Mouse (Mus musculus) stomach, embryonic 16.5 days (tissue): ENCODE results near the gene Plk4. TPM values are rescaled to one million over a fixed set of nuclear protein-coding genes. Genes with fewer than 3 reads are reported as not detected.

ENCODE experiments used
- ATAC-seq: fragments of 200-750 bp; cut with Nextera tagmentation; 2 replicates; pipeline ENCODE4 v1.8.0; 2017; ENCODE audit warnings: moderate number of reproducible peaks, moderate TSS enrichment; ENCODE audit not compliant: insufficient read depth, low FRiP score
- H3K27ac ChIP-seq: fragments of 300-500 bp; sonication (generic); 2 replicates; pipeline ENCODE4 v1.5.1; 2014; ENCODE audit warnings: low read length
- H3K27me3 ChIP-seq: fragments of 300-500 bp; sonication (generic); 2 replicates; pipeline ENCODE4 v1.6.1; 2014; ENCODE audit warnings: low read length, control low read depth, mixed read lengths; ENCODE audit not compliant: control insufficient read depth, insufficient read depth
- H3K36me3 ChIP-seq: fragments of 300-500 bp; sonication (generic); 2 replicates; pipeline ENCODE4 v1.6.1; 2014; ENCODE audit warnings: low read length; ENCODE audit not compliant: control insufficient read depth, insufficient read depth
- H3K4me1 ChIP-seq: fragments of 300-500 bp; sonication (generic); 2 replicates; pipeline ENCODE4 v1.6.1; 2014; ENCODE audit warnings: low read length, control low read depth, mixed read lengths; ENCODE audit not compliant: control insufficient read depth, insufficient read depth
- H3K4me2 ChIP-seq: fragments of 300-500 bp; sonication (generic); 2 replicates; pipeline ENCODE4 v1.6.1; 2014; ENCODE audit warnings: low read depth, low read length, mixed read lengths
- H3K4me3 ChIP-seq: fragments of 300-500 bp; sonication (generic); replicated peaks from 2 replicates; pipeline ENCODE4 v1.5.1; 2014; ENCODE audit warnings: mild to moderate bottlenecking, low read length
- H3K9ac ChIP-seq: fragments of 300-500 bp; sonication (generic); 2 replicates; pipeline ENCODE4 v1.6.1; 2014; ENCODE audit warnings: low read length
- H3K9me3 ChIP-seq: fragments of 300-500 bp; sonication (generic); replicated peaks from 2 replicates; pipeline ENCODE4 v1.6.1; 2016; ENCODE audit warnings: low read length, control low read depth; ENCODE audit not compliant: control insufficient read depth
- WGBS: fragments of 180-500 bp; shearing (Covaris S2); extraction: QIAGEN DNeasy Blood & Tissue Kit; methylation state at CpG from one replicate; pipeline ENCODE4 v1.1.7; 2014; 5-methylcytosine and 5-hydroxymethylcytosine counted together
- polyA plus RNA-seq: library from polyadenylated mRNA; unstranded; fragments of >200 nt; fragmentation: Nextera tagmentation; extraction: Ambion mirVana; gene quantifications from 2 replicates; pipeline ENCODE4 v1.2.1, GENCODE M21; 2015

Plk4 gene
- polyA plus RNA-seq: 33.1 and 35.9 TPM in 2 replicates

DNA sequence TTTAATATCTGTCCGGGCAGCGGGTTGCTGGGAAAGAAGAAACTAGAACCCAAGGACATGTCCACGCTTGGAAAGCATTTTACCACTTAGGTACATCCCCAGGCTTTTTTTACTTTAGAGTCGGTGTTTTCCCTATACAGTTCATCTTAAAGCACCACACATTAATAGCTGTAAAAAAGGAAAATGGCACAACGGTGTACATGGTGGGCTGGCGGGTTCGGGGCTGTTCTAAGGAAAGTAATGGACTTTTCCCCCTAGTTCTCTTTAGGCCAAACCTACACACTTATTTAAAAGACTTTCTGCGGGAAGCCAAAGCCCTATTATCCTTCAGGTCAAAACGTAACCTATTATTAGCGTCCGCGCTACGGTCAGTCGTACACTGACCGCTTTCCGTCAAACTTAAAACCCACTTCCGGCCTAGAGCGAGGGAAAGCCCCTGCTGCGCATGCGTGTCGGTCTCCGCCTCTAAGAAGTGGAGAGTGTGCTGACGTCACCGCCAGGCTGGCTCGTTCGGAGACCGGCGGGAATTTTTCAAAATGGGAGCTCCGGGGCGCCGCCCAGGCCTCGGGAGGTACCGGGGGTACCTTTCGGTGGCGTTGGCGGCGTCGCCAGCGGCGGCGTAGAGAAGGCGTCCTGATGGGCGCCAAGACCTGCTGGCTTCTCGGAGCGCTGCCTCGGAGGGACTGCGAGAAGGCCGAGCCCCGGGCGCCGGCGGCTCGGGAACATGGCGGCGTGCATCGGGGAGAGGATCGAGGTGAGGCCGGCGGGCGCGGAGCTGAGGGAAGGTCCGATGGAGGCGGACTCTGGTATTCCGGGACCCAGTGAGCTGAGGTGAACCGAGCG, at the start of gene Plk4:
Plk4 (plus strand) TSS at position 490 of the 843 bp plus-strand sequence.
- H3K4me3 ChIP-seq: peak within 1 kb of the TSS; percentile 91
- H3K27ac ChIP-seq: peak within 1 kb of the TSS; percentile 67
- peak within 1 kb of the TSS; percentile 79 for H3K4me2 ChIP-seq
- H3K36me3 ChIP-seq: no peaks in the 10 kb centered on the region
- H3K4me1 ChIP-seq: peaks cover 9% of the 10 kb centered on the region; the same call in 1 of the 2 replicates
- H3K9me3 ChIP-seq: no peaks in the 10 kb centered on the region
- 2% methylated on average over 66 of the region's 66 CpGs for WGBS
- peak within 1 kb of the TSS; percentile 88 for H3K9ac ChIP-seq
- peak; percentile 94 for ATAC-seq
- no peaks in the 10 kb centered on the region for H3K27me3 ChIP-seq

DNA sequence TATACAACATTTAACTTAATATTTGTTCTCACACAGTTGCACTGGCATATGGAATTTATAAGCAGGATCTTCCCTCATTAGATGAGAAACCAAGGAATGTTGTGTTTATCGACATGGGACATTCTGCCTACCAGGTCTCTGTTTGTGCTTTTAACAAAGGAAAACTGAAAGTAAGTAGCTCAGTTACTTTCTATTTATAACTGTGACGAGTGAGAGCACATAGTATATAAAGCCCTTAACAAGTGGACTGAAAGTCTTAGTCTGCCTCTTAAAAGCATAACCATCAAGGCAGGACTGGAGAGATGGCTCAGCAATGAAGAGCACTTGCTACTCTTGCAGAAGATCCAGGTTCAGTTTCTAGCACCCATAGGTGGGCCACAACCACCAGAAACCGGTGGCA, 39.1 kb upstream of the Plk4 start:
- Histone ChIP-seq H3K4me2 (no peak overlapping the region), H3K9me3 (no peaks in the 10 kb centered on the region), H3K36me3 (no peaks in the 10 kb centered on the region), H3K4me1 (no peaks in the 10 kb centered on the region), H3K27me3 (no peaks in the 10 kb centered on the region), H3K27ac (no peak overlapping the region), H3K9ac (no peak overlapping the region), H3K4me3 (no peak overlapping the region)
- WGBS: 83% methylated on average over 3 of the region's 3 CpGs
- no peak for ATAC-seq

DNA sequence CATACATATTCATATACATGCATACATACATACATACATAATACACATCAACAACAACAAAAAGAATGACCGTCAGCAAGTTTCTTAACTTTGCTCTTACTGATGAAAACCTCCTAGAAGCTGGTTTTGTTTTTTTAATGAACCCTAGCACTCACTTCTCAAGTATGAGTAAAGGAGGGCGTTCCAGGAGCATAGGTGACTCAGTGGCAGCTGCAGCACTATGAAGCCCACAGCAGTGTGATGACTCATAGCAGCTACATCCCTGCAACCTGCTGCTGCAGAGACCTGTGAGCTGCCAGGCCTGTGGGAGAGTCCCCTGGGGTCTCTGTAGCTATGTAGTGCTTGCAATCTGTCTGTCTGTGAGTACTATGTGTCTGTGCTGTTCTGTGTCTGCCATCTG, 38.5 kb upstream of the Plk4 start:
- Histone ChIP-seq H3K9me3 (no peaks in the 10 kb centered on the region), H3K4me3 (no peak overlapping the region), H3K4me2 (no peak overlapping the region), H3K36me3 (no peaks in the 10 kb centered on the region), H3K4me1 (no peaks in the 10 kb centered on the region), H3K27ac (no peak overlapping the region), H3K9ac (no peak overlapping the region), H3K27me3 (no peaks in the 10 kb centered on the region)
- no peak for ATAC-seq
- 88% methylated on average over 2 of the region's 2 CpGs for WGBS

DNA sequence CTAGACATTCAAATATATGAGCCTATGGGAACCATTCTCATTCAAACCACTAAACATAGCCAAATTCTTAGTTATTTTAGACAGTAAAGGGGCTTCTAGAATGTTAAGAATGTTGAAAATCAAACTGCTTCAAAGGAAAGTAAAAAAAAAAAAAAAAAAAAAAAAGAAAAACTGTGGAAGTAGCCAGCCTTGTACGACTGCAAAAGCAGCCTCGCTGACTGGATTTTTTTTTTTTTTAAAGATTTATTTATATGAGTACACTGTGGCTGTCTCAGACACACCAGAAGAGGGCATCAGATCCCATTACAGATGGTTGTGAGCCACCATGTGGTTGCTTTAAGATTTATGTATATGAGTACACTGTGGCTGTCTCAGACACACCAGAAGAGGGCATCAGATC, 6.0 kb upstream of the Plk4 start:
- Histone ChIP-seq H3K4me1 (no peaks in the 10 kb centered on the region), H3K36me3 (no peaks in the 10 kb centered on the region), H3K4me2 (no peak overlapping the region), H3K27me3 (no peaks in the 10 kb centered on the region), H3K27ac (no peak overlapping the region), H3K4me3 (no peak overlapping the region), H3K9ac (no peak overlapping the region), H3K9me3 (no peaks in the 10 kb centered on the region)
- 70% methylated on average over 2 of the region's 2 CpGs for WGBS
- no peak for ATAC-seq

DNA sequence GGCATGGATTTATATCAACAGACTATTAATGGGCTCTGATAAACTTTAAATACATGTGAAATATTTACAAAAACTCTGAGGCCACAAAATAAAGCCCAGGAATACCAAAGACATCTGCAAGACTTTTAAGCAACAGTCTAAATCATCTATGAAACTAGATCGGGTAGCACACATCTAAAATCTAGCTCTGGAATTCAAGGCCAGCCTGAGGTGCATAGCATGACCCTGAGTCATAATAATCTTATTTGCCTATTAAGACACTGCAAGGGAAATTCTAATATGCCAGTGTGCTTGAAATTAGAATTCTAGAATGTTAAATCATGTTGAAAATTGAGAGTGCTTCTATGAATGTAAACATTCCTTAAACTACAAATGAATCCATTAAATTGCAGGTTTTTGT, 1.8 kb upstream of the Plk4 start:
- WGBS: 75% methylated on average over 1 of the region's 1 CpGs
- Histone ChIP-seq H3K9ac (no peak overlapping the region), H3K9me3 (no peaks in the 10 kb centered on the region), H3K36me3 (no peaks in the 10 kb centered on the region), H3K4me1 (peaks cover 9% of the 10 kb centered on the region; the same call in 1 of the 2 replicates), H3K4me2 (no peak overlapping the region), H3K27me3 (no peaks in the 10 kb centered on the region), H3K4me3 (no peak overlapping the region), H3K27ac (no peak overlapping the region)
- no peak for ATAC-seq

DNA sequence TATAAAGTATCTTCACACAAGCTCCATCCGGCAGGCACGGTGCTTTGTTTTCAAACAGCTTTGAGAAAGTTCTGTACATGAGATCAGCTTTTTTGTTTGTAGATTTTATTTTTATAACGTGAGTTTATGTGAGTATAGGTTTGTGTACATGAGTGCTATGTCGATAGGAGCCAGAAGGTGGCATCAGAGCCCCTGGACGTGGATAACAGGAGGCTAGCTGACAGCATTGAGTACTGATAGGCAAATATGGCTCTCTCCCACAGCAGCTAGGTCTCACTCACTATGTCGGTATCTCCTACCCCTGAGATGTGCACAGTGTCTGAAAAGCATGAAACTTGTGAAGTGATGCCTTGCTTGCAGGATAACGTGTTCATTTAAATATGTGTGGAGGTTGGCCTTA, 1.3 kb upstream of the Plk4 start:
- Histone ChIP-seq H3K4me2 (no peak overlapping the region), H3K27ac (no peak overlapping the region), H3K9ac (no peak overlapping the region), H3K4me3 (no peak overlapping the region), H3K4me1 (peaks cover 9% of the 10 kb centered on the region; the same call in 1 of the 2 replicates), H3K36me3 (no peaks in the 10 kb centered on the region), H3K27me3 (no peaks in the 10 kb centered on the region), H3K9me3 (no peaks in the 10 kb centered on the region)
- no peak for ATAC-seq
- 38% methylated on average over 7 of the region's 7 CpGs for WGBS

DNA sequence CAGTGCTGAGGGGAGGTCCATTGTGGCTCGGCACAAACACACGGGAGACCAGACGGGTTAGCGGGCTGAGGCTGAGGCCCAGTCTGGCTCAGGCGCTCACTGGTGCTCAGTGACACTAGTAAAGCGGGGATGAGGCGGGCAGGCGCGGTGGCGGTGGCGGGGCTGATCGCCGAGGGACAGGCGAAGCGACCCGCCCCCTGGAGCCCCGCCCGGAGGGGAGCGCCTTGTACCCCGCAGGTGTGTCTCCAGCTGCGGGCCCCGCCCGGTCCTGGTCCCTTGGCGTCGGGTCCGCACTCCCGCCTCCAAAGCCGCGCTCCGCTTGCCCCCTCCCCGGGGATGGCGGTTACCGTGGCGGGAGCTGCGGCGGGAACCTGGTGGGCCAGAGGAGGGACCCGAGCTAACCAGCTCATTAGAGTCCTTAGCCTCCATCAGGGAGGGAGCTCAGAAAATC, 579 bp downstream of the Plk4 start:
- Histone ChIP-seq H3K9me3 (no peaks in the 10 kb centered on the region), H3K36me3 (0 out of 2 replicates have a peak, but pooled peaks cover 6% of the 10 kb centered on the region), H3K27ac (peak overlapping the region; percentile 65), H3K4me3 (peak overlapping the region; percentile 91), H3K27me3 (no peaks in the 10 kb centered on the region), H3K4me1 (peaks cover 9% of the 10 kb centered on the region; the same call in 1 of the 2 replicates), H3K4me2 (peak overlapping the region; percentile 69), H3K9ac (peak overlapping the region; percentile 88)
- peak; percentile 77 for ATAC-seq
- WGBS: 0% methylated on average over 32 of the region's 37 CpGs

DNA sequence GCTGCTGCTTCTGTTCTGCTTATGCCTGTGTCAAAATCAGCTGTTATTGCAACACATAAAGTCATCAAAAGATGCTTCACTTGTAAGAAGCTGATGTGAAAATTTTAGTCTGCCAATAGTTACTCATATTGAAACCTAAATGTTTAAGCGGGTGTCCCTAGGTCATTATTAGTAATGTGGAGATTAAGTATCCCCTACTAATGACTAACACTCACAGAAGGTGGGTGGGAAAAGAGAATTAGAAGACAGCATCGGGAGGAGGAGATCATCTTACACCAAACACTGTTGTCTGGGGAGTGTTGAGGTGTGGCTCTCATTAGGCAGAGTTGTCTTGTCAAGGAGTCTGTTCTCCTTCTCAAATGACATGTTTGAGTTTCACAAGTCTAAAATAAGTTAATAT, 7.1 kb downstream of the Plk4 start:
- peaks cover 9% of the 10 kb centered on the region for H3K36me3 ChIP-seq
- 67% methylated on average over 2 of the region's 2 CpGs for WGBS
- H3K4me3 ChIP-seq: no peak overlapping the region
- H3K27ac ChIP-seq: no peak overlapping the region
- H3K9me3 ChIP-seq: no peaks in the 10 kb centered on the region
- no peak overlapping the region for H3K9ac ChIP-seq
- no peaks in the 10 kb centered on the region for H3K27me3 ChIP-seq
- no peak overlapping the region for H3K4me2 ChIP-seq
- 0 out of 2 replicates have a peak, but pooled peaks cover 3% of the 10 kb centered on the region for H3K4me1 ChIP-seq
- ATAC-seq: no peak

DNA sequence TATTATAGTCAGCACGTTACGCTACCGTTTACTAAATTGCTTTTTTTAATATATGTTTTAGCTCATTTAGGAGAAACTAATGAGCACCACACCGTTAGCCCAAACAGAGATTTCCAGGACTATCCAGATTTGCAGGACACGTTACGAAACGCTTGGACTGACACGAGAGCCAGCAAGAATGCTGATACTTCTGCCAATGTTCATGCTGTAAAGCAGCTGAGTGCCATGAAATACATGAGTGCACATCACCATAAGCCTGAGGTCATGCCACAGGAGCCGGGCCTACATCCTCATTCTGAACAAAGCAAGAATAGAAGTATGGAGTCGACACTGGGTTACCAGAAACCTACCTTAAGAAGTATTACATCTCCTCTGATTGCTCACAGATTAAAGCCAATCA, 8.9 kb downstream of the Plk4 start:
- ATAC-seq: no peak
- H3K9me3 ChIP-seq: no peaks in the 10 kb centered on the region
- H3K36me3 ChIP-seq: peaks cover 14% of the 10 kb centered on the region
- no peaks in the 10 kb centered on the region for H3K4me1 ChIP-seq
- H3K27me3 ChIP-seq: no peaks in the 10 kb centered on the region
- H3K4me3 ChIP-seq: no peak overlapping the region
- H3K9ac ChIP-seq: no peak overlapping the region
- H3K4me2 ChIP-seq: no peak overlapping the region
- WGBS: 95% methylated on average over 10 of the region's 10 CpGs
- H3K27ac ChIP-seq: no peak overlapping the region
